Mouse (Mus musculus) erythroblast, embryonic 14.5 days (primary cell): Measurements from ENCODE around the gene Chd3.

ENCODE experiments used
- GATA1 ChIP-seq: IDR thresholded peaks from 2 replicates; pipeline ENCODE4 v1.6.1; 2012; ENCODE audit warnings: low read length, inconsistent platforms, mixed read lengths
- TAL1 ChIP-seq: IDR thresholded peaks from 3 replicates; pipeline ENCODE4 v1.6.1; 2012; ENCODE audit warnings: low read length, inconsistent platforms, mixed read lengths

DNA sequence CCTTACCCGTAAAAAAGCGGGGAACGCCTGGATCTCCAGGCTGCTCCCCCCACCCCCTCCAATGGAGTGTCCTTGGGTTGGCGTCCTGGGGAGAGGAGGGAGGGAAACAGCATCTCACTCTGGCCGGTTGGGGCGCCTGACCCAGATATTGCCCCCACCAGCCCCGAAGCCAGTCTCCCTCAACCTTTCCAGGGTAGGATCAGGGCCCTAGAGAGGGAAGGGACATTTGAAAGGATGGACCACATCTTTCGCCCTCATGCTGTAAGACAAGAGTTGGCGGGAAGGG lies 42.1 kb downstream of the Chd3 start:
- TF ChIP-seq TAL1 = no peak
- TF ChIP-seq GATA1 = no peak
